Mouse (Mus musculus) midbrain, postnatal 0 days (tissue): ENCODE results near the gene Arrdc2. TPM values are rescaled to one million over a fixed set of nuclear protein-coding genes. Genes with fewer than 3 reads are reported as not detected.

Source experiments
- ATAC-seq: fragments of 200-750 bp; cut with Nextera tagmentation; 2 replicates; pipeline ENCODE4 v1.8.0; 2017; ENCODE audit warnings: moderate number of reproducible peaks, mild to moderate bottlenecking, moderate TSS enrichment, moderate library complexity; ENCODE audit not compliant: low FRiP score
- DNase-seq: peaks from one replicate; pipeline ENCODE4 v3.0.0-alpha.2; 2015; ENCODE audit warnings: low spot score
- H3K27ac ChIP-seq: fragments of 300-500 bp; sonication (generic); 2 replicates; pipeline ENCODE4 v1.5.1; 2014; ENCODE audit warnings: low read depth, mild to moderate bottlenecking, low read length, mixed read lengths
- H3K27me3 ChIP-seq: fragments of 300-500 bp; sonication (generic); 2 replicates; pipeline ENCODE4 v1.6.1; 2014; ENCODE audit warnings: low read length, control low read depth, mixed read lengths; ENCODE audit not compliant: insufficient read depth
- H3K36me3 ChIP-seq: fragments of 300-500 bp; sonication (generic); 2 replicates; pipeline ENCODE4 v1.6.1; 2014; ENCODE audit warnings: low read length, control low read depth, mixed read lengths; ENCODE audit not compliant: insufficient read depth
- H3K4me1 ChIP-seq: fragments of 300-500 bp; sonication (generic); 2 replicates; pipeline ENCODE4 v1.6.1; 2014; ENCODE audit warnings: mild to moderate bottlenecking, control low read depth, antibody characterized with exemption, low read length, mixed read lengths; ENCODE audit not compliant: insufficient read depth
- H3K4me2 ChIP-seq: fragments of 300-500 bp; sonication (generic); 2 replicates; pipeline ENCODE4 v1.6.1; 2014; ENCODE audit warnings: low read depth, mild to moderate bottlenecking, low read length, mixed read lengths; ENCODE audit not compliant: poor library complexity, severe bottlenecking
- H3K4me3 ChIP-seq: fragments of 300-500 bp; sonication (generic); 2 replicates; pipeline ENCODE4 v1.5.1; 2014; ENCODE audit warnings: low read depth, mild to moderate bottlenecking, low read length, moderate library complexity
- H3K9ac ChIP-seq: fragments of 300-500 bp; sonication (generic); replicated peaks from 2 replicates; pipeline ENCODE4 v1.6.1; 2014; ENCODE audit warnings: mild to moderate bottlenecking, low read length, moderate library complexity, mixed read lengths; ENCODE audit not compliant: poor library complexity, severe bottlenecking
- H3K9me3 ChIP-seq: fragments of 300-500 bp; sonication (generic); 2 replicates; pipeline ENCODE4 v1.6.1; 2016; ENCODE audit warnings: low read length, control low read depth
- CTCF ChIP-seq: IDR thresholded peaks from 2 replicates; pipeline ENCODE4 v1.5.1; 2016; ENCODE audit warnings: antibody characterized with exemption, mild to moderate bottlenecking
- WGBS: fragments of 180-500 bp; shearing (Covaris S2); extraction: QIAGEN DNeasy Blood & Tissue Kit; methylation state at CpG from one replicate; pipeline ENCODE4 v1.1.7; 2014; 5-methylcytosine and 5-hydroxymethylcytosine counted together
- polyA plus RNA-seq: library from polyadenylated mRNA; unstranded; fragments of >200 nt; fragmentation: Nextera tagmentation; extraction: Ambion mirVana; gene quantifications from 2 replicates; pipeline ENCODE4 v1.2.1, GENCODE M21; 2015
- total RNA-seq: library from RNA; depleted of rRNA; stranded (reverse); fragments of >200 nt; gene quantifications from 2 replicates; pipeline ENCODE4 v1.2.3, GENCODE M21; 2014

The Arrdc2 gene
- total and polyA plus RNA-seq, 2 experiments from 2014 or later, result 6.0 to 13.6 TPM

- Histone ChIP-seq H3K27ac (no peak overlapping the region), H3K4me3 (no peak overlapping the region), H3K36me3 (peaks cover 9% of the 10 kb centered on the region; the same call in 1 of the 2 replicates), H3K4me2 (no peak overlapping the region), H3K27me3 (no peaks in the 10 kb centered on the region), H3K9me3 (no peaks in the 10 kb centered on the region), H3K4me1 (peaks cover 14% of the 10 kb centered on the region), H3K9ac (no peak overlapping the region)
- WGBS, result 87% methylated on average over 7 of the region's 7 CpGs
- ATAC-seq, result no peak
- TF ChIP-seq CTCF, result no peak
- no peak for DNase-seq
These were observed 27.0 kb upstream of the Arrdc2 start for GRCm38 (mm10) chr8:70866566-70866965.

- H3K4me3 ChIP-seq, result peak overlapping the region; percentile 51
- H3K4me1 ChIP-seq, result peaks cover 14% of the 10 kb centered on the region
- H3K36me3 ChIP-seq, result peaks cover 9% of the 10 kb centered on the region; the same call in 1 of the 2 replicates
- DNase-seq (no peak), ATAC-seq (peak; percentile 6)
- no peaks in the 10 kb centered on the region for H3K9me3 ChIP-seq
- peak; percentile 19; the same call in 1 of the 2 replicates for TF ChIP-seq CTCF
- peak overlapping the region; percentile 53 for H3K27ac ChIP-seq
- H3K9ac ChIP-seq, result peak overlapping the region; percentile 46
- peak overlapping the region; percentile 97 for H3K4me2 ChIP-seq
- no peaks in the 10 kb centered on the region for H3K27me3 ChIP-seq
- 4% methylated on average over 12 of the region's 12 CpGs for WGBS
These were observed 26.5 kb upstream of the Arrdc2 start for GRCm38 (mm10) chr8:70866001-70866520.

GRCm38 (mm10) chr8:70865350-70866000, 26.0 kb upstream of the Arrdc2 start:
- peak overlapping the region; percentile 51 for H3K4me3 ChIP-seq
- no peaks in the 10 kb centered on the region for H3K9me3 ChIP-seq
- WGBS, result under 1% methylated on average over 46 of the region's 46 CpGs
- H3K36me3 ChIP-seq, result peaks cover 9% of the 10 kb centered on the region; the same call in 1 of the 2 replicates
- ATAC-seq (peak; percentile 87), DNase-seq (peak; percentile 100)
- H3K4me2 ChIP-seq, result peak overlapping the region; percentile 97
- H3K27ac ChIP-seq, result peak overlapping the region; percentile 84
- peaks cover 14% of the 10 kb centered on the region for H3K4me1 ChIP-seq
- peak; percentile 43 for TF ChIP-seq CTCF
- no peaks in the 10 kb centered on the region for H3K27me3 ChIP-seq
- peak overlapping the region; percentile 37; the same call in 1 of the 2 replicates for H3K9ac ChIP-seq

GRCm38 (mm10) chr8:70864712-70865221, 25.2 kb upstream of the Arrdc2 start:
- Histone ChIP-seq H3K4me2 (peak overlapping the region; percentile 97), H3K4me1 (peaks cover 14% of the 10 kb centered on the region), H3K36me3 (peaks cover 9% of the 10 kb centered on the region; the same call in 1 of the 2 replicates), H3K9me3 (no peaks in the 10 kb centered on the region), H3K27me3 (no peaks in the 10 kb centered on the region), H3K27ac (peak overlapping the region; percentile 84), H3K4me3 (peak overlapping the region; percentile 51), H3K9ac (peak overlapping the region; percentile 37; the same call in 1 of the 2 replicates)
- DNase-seq (no peak), ATAC-seq (peak; percentile 17)
- whole genome bisulfite sequencing, result 2% methylated on average over 24 of the region's 24 CpGs
- TF ChIP-seq CTCF, result no peak

GRCm38 (mm10) chr8:70863956-70864711, 24.6 kb upstream of the Arrdc2 start:
- Histone ChIP-seq H3K4me1 (peaks cover 14% of the 10 kb centered on the region), H3K9ac (peak overlapping the region; percentile 51), H3K27me3 (no peaks in the 10 kb centered on the region), H3K36me3 (peaks cover 9% of the 10 kb centered on the region; the same call in 1 of the 2 replicates), H3K4me3 (peak overlapping the region; percentile 51), H3K27ac (peak overlapping the region; percentile 33; the same call in 1 of the 2 replicates), H3K9me3 (no peaks in the 10 kb centered on the region), H3K4me2 (peak overlapping the region; percentile 97)
- 1% methylated on average over 46 of the region's 46 CpGs for WGBS
- ATAC-seq (no peak), DNase-seq (no peak)
- TF ChIP-seq CTCF, result no peak
